Mouse (Mus musculus) left cerebral cortex, postnatal 36 days (tissue): ENCODE measurements around the gene Cnst. TPM values are rescaled to one million over a fixed set of nuclear protein-coding genes. Genes with fewer than 3 reads are reported as not detected.
"Not testable (repeated sequence)": the region's sequence is repeated elsewhere in the genome, so short reads cannot be mapped to it uniquely, and the experiment has no call there.

Source experiments
- DNase-seq, 2 experiments: peaks; one replicate each; pipeline ENCODE4 v3.0.0; 2021 to 2022; ENCODE audit warnings: low spot score in 2 of 2, mixed read lengths in 1 of 2
- intact Hi-C: fragments of 180-260 bp; cut with DNase I; formaldehyde crosslinking; loops from one replicate; pipeline ENCODE4 v1.15.1; 2025
- total RNA-seq, 2 experiments: library from RNA; stranded (reverse); gene quantifications; 2 replicates each; pipeline ENCODE4 v1.2.3; 2021

Gene Cnst
- total RNA-seq, 2 experiments from 2014 or later = 34.5 to 38.2 TPM

DNA sequence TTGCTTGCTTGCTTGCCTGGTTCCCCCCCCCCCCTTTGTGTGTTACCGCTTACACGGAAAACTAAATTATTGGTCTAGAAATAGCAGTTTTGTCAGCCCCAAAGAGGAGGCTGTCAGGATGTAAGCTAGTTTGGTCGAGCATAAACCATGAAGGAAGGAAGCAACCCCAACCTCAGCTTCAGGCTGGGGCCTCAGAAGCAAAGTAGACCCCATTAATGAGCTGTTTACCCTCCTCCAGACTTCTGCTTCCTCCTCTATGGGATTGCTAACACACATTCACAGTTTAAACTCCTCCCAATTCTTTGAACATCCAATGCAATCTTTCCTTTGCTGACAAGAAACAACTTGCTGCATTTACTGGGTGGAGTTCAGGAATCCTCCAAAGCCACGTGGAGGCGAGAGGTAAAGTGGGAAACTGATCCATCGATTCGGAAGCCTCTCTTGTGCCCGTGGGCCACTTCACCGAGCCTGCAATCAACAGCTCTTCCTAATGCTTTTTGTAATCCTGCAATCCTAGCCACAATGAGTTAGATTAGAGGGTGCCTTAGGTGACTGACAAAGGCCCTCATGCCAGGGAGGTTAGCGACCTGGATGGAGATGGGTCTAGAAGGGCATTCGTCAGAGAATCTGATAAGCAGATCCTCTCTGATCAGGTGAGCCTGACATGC, 86.7 kb downstream of the Cnst start:
- DNase-seq = no peak

GRCm38 (mm10) chr1:179633414-179633752, 87.2 kb downstream of the Cnst start:
- no peak for DNase-seq
- intact Hi-C loops = no loop called here

More for the DNA sequence above, 86.7 kb downstream of the Cnst start:
- intact Hi-C loops = no loop called here

GRCm38 (mm10) chr1:179634159-179634558, 88.0 kb downstream of the Cnst start:
- intact Hi-C loops = no loop called here
- DNase-seq = no peak

DNA sequence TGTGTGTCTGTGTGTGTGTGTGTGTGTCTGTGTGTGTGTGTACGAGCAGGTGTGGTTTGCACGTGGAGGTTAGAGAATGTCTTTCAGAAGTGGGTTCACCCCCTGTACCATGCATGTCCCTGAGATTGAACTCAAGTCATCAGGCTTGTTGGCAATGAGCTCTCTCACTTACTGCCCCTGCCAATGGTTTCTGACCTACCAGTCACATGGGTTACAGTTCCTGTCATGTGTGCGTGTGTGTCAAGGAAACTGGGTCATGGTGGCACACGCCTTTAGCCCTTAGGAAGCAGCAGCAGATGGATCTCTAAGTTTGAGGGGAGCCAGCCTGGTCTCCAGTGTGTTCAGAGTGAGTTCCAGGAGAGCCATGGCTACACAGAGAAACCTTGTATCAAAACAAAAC, 96.6 kb downstream of the Cnst start:
- intact Hi-C loops = loop anchor here (10.0 kb wide), 2 partner anchors 92 to 202 kb away; no protein-coding TSS in a partner anchor
- DNase-seq = no peak

DNA sequence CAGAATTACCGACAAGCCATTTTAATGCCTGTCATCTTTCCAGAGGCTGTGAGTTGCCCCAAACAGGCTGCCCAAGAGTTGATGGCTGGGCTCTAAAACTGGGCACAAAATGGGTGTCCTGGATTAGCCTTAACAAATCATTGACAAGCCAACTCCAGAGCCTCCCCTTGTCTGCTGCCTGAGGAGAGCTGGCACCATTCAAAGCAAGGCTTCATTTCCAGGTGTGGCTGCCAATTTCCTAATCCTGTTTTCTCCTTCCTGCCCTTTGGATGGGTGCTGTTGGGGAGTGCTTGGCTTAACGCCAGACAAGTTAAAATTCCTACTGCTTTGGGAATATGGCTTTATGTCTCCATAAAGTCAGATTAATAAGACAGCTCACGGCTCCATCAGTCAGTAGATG, 98.0 kb downstream of the Cnst start:
- no peak for DNase-seq
- intact Hi-C loops = loop anchor here (10.0 kb wide), 2 partner anchors 91 to 201 kb away; no protein-coding TSS in a partner anchor

GRCm38 (mm10) chr1:179645101-179645979, 99.2 kb downstream of the Cnst start:
- peak; percentile 78 to 80 for DNase-seq
- intact Hi-C loops = loop anchor here (10.0 kb wide), 2 partner anchors 89 to 199 kb away; no protein-coding TSS in a partner anchor

DNA sequence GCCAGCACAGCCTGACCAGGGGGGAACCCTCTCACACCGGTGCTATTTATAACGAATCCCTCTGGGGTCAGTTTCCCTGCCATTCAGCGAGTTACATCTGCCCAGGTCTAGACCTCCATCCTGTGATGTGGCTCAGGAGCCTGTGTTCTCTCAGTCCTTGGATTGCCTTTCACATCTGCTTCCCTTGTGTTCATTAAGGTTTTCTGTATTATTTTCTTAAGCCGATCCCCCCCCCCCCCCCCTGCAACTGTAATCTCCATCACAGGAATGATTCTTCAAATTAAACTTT, 99.8 kb downstream of the Cnst start:
- no peak for DNase-seq
- intact Hi-C loops = loop anchor here (10.0 kb wide), 2 partner anchors 89 to 199 kb away; no protein-coding TSS in a partner anchor

DNA sequence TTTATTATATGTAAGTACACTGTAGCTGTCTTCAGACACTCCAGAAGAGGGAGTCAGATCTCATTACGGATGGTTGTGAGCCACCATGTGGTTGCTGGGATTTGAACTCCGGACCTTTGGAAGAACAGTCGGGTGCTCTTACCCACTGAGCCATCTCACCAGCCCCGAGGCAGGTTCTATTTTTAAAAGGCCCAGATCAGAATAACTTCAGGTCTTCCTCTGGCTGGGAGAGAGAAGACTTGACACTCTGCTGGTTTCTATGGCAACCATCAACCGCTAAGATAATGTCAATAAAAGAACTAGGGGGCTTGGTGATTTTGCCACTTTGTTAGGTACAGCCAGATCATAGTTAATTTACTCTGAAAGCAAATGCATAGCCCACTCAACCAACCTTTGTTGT, 102.5 kb downstream of the Cnst start:
- intact Hi-C loops = loop anchor here (10.0 kb wide), 2 partner anchors 86 to 196 kb away; no protein-coding TSS in a partner anchor

DNA sequence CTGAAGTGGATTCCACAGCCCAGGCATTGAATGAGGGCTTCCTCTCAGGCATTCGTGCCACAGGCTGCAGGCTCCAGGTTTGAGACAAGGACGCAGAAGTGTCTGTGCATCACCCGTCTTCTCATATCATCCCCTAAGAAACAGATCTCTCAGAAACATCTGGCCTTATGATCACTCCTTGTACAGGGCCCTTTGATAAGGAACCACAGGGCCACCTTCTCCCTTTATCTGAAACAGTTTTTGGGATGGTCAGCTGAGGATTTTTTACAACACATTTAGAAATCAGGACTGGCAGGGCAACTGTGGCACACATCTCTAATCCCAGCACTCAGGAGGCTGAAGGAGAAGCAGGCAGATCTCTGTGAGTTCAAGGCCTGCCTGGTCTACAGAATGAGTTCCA, 103.2 kb downstream of the Cnst start:
- no peak for DNase-seq
- intact Hi-C loops = loop anchor here (10.0 kb wide), 2 partner anchors 85 to 195 kb away; no protein-coding TSS in a partner anchor

More for the DNA sequence above, 102.5 kb downstream of the Cnst start:
- not testable (repeated sequence) for DNase-seq

DNA sequence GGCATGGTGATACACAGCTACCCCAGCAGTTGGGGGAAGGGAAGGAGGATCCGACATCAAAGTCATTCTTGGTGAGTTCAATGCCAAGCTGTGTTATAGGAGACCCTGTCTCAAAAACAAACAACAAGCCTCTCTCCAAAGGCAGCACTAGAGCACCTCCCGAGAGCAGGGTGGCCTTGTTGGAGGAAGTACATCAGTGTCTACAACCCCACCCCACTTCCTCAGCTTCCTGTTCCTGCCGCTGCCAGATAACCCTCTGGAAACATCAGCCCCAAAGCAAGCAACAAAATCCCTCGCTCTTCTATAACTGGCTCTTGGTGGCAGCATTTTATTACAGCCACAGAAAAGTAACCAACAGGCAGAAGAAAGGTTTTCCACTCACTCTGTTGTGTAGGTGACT, 104.1 kb downstream of the Cnst start:
- no peak for DNase-seq

DNA sequence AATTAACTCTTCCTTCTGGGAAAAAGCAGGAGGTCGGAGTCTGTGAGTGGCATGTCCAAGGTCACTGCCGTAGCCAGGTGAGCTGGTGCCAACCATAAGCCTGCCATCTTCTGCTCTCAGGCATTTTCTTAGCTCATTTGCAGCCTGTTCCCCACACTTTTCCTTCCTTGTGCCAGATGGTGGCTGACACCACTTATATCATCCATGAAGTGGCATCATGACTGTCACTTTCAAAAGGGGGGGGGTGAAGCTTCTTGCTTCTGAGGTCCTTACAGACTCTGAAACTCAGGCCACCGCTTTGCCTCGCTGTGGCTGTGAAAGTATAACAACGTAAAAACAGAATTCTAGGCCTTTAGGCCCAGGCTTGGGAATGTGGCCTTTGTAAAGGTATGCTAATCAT, 105.1 kb downstream of the Cnst start:
- no peak for DNase-seq
- intact Hi-C loops = no loop called here

More for the DNA sequence above, 104.1 kb downstream of the Cnst start:
- intact Hi-C loops = no loop called here

DNA sequence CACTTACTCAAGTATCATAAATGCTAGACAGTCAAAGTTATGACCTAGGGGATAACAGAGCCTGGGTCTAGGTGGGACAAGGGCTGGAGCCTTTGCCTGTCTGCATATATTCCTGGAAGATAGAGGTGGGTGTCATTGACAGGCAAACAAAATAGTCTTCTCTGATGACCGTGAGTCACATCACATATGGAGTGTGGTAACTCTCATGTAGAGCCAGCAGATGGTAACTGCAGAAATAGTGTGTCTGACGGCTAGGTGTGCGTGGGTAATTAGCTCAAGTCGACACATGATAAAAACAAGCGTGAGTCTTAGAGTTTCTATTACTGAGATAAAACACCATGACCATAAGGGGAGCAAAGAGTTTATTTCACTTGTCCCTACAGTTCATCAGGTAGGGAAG, 116.9 kb downstream of the Cnst start:
- peak in 1 of 2 experiments; percentile 24 for DNase-seq

DNA sequence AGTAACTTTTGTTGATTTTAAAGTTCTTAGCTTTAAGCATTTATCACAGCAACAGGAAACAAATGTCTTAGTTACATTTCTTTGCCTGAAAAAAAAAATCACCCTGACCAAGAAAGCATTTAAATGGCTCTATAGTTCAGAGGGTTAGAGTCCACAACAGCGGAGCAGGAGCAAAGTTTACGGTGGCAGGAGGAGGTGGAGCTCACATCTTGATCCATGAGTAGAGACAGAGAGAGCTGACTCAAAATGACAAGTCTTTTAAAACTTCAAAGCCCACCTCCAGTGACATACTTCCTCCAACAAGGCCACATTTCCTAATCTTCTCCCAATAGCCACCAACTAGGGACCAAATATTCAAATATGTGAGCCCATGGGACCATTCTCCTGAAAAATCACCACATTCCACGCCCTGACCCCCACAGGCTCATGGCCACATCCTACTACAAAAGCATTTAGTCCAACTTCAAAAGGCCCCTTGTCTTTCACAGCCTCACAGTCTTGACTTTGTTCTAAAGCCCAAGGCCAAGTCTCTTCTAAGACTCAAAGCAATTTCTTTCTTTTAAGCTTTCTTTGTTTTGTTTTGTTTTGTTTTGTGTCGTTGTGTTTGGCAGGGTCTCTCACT, 118.2 kb downstream of the Cnst start:
- intact Hi-C loops = no loop called here

More for the DNA sequence above, 116.9 kb downstream of the Cnst start:
- intact Hi-C loops = no loop called here

GRCm38 (mm10) chr1:179666971-179667370, 120.8 kb downstream of the Cnst start:
- intact Hi-C loops = no loop called here
- no peak for DNase-seq

More for the DNA sequence above, 118.2 kb downstream of the Cnst start:
- no peak for DNase-seq

- intact Hi-C loops = no loop called here
- DNase-seq = no peak
These were observed 121.3 kb downstream of the Cnst start for GRCm38 (mm10) chr1:179667450-179667849.

DNA sequence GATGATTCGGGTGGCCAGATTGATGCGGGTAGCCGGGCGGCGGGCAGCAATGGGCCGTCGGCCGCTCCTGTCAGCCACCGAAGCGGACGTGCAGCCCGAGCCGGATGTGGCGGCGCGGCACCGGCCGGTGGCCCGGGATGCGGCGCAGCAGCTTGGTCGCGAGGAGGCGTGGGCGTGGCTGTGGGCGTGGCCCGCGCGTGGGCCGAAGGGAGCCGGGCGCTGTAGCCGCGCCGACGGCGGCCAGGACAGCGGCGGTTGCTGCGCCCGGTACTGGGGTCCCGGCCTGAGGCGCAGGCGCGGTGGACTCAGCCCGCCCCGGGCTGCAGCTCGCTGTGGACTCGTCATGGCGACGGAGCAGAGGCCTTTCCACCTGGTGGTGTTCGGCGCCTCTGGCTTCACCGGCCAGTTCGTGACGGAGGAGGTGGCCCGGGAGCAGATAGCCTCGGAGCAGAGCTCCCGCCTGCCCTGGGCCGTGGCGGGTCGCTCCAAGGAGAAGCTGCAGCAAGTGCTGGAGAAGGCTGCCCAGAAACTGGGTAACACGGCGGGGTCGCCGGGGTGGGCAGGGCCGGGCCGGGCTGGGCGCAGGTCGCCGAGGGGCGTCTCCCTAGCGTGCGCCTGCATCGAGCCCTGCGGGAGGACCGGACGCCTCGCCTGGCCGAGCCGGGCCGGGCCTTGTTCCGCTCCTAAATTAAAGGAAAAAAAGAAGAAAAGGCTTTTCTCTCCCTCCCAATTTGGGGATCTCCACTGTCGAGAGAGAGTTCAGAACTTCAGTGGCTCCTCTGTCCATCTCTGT, 122.0 kb downstream of the Cnst start, which contains the start of gene Sccpdh:
Sccpdh (plus strand) TSS at position 198 of the 793 bp plus-strand sequence.
- DNase-seq = peak; percentile 80 to 85
- intact Hi-C loops = no loop called here

- no peak for DNase-seq
These were observed 122.8 kb downstream of the Cnst start for GRCm38 (mm10) chr1:179668836-179669537.

GRCm38 (mm10) chr1:179674355-179674754, 128.2 kb downstream of the Cnst start:
- intact Hi-C loops = no loop called here
- DNase-seq = no peak

More at GRCm38 (mm10) chr1:179668836-179669537, 122.8 kb downstream of the Cnst start:
- intact Hi-C loops = no loop called here

- intact Hi-C loops = no loop called here
- DNase-seq = no peak
These were observed 130.9 kb downstream of the Cnst start for GRCm38 (mm10) chr1:179677031-179677430.
